Mouse (Mus musculus) intestine, embryonic 14.5 days (tissue): ENCODE results near the gene Zfand3. TPM values are rescaled to one million over a fixed set of nuclear protein-coding genes. Genes with fewer than 3 reads are reported as not detected.

ENCODE experiments used
- ATAC-seq: fragments of 200-750 bp; cut with Nextera tagmentation; replicated peaks from 2 replicates; pipeline ENCODE4 v1.8.0; 2017; ENCODE audit warnings: low read depth, moderate number of reproducible peaks, moderate TSS enrichment, moderate library complexity; ENCODE audit not compliant: low FRiP score, low TSS enrichment
- DNase-seq: peaks from one replicate; pipeline ENCODE4 v3.0.0-alpha.2; 2018; ENCODE audit warnings: low spot score
- H3K27ac ChIP-seq: fragments of 300-500 bp; sonication (generic); 2 replicates; pipeline ENCODE4 v1.5.1; 2014; ENCODE audit warnings: low read depth, mild to moderate bottlenecking, control low read depth
- H3K27me3 ChIP-seq: fragments of 300-500 bp; sonication (generic); replicated peaks from 2 replicates; pipeline ENCODE4 v1.6.1; 2014; ENCODE audit warnings: low read length, control low read depth; ENCODE audit not compliant: control insufficient read depth, insufficient read depth
- H3K36me3 ChIP-seq: fragments of 300-500 bp; sonication (generic); 2 replicates; pipeline ENCODE4 v1.6.1; 2014; ENCODE audit warnings: low read length, control low read depth; ENCODE audit not compliant: control insufficient read depth, insufficient read depth
- H3K4me1 ChIP-seq: fragments of 300-500 bp; sonication (generic); replicated peaks from 2 replicates; pipeline ENCODE4 v1.6.1; 2014; ENCODE audit warnings: low read length, control low read depth, mixed read lengths; ENCODE audit not compliant: control insufficient read depth, insufficient read depth
- H3K4me2 ChIP-seq: fragments of 300-500 bp; sonication (generic); 2 replicates; pipeline ENCODE4 v1.6.1; 2014; ENCODE audit warnings: low read length
- H3K4me3 ChIP-seq: fragments of 300-500 bp; sonication (generic); 2 replicates; pipeline ENCODE4 v1.5.1; 2014; ENCODE audit warnings: low read depth, low read length, control low read depth, mixed read lengths
- H3K9ac ChIP-seq: fragments of 300-500 bp; sonication (generic); 2 replicates; pipeline ENCODE4 v1.6.1; 2014; ENCODE audit warnings: mild to moderate bottlenecking, low read length
- H3K9me3 ChIP-seq: fragments of 300-500 bp; sonication (generic); 2 replicates; pipeline ENCODE4 v1.6.1; 2016; ENCODE audit warnings: low read length, control low read depth; ENCODE audit not compliant: control insufficient read depth
- WGBS: fragments of 180-500 bp; shearing (Covaris S2); extraction: QIAGEN DNeasy Blood & Tissue Kit; methylation state at CpG from one replicate; pipeline ENCODE4 v1.1.7; 2014; 5-methylcytosine and 5-hydroxymethylcytosine counted together
- polyA plus RNA-seq: library from polyadenylated mRNA; unstranded; fragments of >200 nt; fragmentation: Nextera tagmentation; extraction: Ambion mirVana; gene quantifications from 2 replicates; pipeline ENCODE4 v1.2.1, GENCODE M21; 2014

The Zfand3 gene
- polyA plus RNA-seq, 1 experiment from 2014 or later: 40.9 TPM

DNA sequence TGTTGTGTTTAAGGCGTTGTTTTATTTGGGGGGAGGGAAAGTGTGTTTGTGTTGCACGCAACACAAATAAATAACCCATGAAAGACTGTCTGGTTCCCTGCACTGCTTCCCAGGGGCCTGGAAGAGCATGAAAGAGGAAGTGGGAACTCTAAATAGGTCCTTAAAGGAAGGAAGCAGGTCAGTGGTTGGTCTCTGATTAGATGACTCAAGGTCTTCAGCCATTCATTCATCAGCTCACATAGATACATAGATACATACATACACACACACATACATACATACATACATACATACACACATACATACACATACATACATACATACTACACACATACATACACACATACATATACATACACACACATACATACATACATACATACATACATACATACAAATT, 13.7 kb upstream of the Zfand3 start:
- no peaks in the 10 kb centered on the region for H3K4me1 ChIP-seq
- H3K9ac ChIP-seq: no peak overlapping the region
- no peak for ATAC-seq
- no peak overlapping the region for H3K4me3 ChIP-seq
- H3K36me3 ChIP-seq: no peaks in the 10 kb centered on the region
- H3K27me3 ChIP-seq: no peaks in the 10 kb centered on the region
- H3K9me3 ChIP-seq: no peaks in the 10 kb centered on the region
- DNase-seq: no peak
- no peak overlapping the region for H3K27ac ChIP-seq
- no peak overlapping the region for H3K4me2 ChIP-seq
- 87% methylated on average over 2 of the region's 2 CpGs for WGBS

DNA sequence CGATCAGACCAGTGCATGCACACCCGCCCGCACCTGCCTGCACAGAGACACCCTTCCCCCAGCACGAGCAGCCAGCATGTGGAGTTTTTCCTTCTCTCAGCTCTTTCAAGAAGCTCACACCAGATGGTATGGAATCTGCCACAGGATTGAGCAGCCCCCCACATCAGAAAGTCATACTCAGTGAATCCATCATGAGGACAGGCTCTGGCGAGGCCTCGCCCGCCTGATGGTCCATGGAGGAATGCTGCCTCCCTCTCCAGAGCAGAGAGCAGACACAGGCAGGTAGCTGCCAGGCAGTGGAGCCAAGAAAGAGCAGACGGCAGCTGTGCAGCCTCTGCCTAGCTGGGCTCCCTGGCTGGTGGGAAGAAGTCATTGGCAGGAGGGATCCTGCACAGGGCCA, 11.0 kb upstream of the Zfand3 start:
- no peaks in the 10 kb centered on the region for H3K27me3 ChIP-seq
- H3K4me3 ChIP-seq: no peak overlapping the region
- no peak overlapping the region for H3K9ac ChIP-seq
- no peaks in the 10 kb centered on the region for H3K36me3 ChIP-seq
- WGBS: 59% methylated on average over 8 of the region's 8 CpGs
- DNase-seq (no peak), ATAC-seq (no peak)
- no peaks in the 10 kb centered on the region for H3K4me1 ChIP-seq
- H3K27ac ChIP-seq: no peak overlapping the region
- H3K4me2 ChIP-seq: no peak overlapping the region
- H3K9me3 ChIP-seq: no peaks in the 10 kb centered on the region

DNA sequence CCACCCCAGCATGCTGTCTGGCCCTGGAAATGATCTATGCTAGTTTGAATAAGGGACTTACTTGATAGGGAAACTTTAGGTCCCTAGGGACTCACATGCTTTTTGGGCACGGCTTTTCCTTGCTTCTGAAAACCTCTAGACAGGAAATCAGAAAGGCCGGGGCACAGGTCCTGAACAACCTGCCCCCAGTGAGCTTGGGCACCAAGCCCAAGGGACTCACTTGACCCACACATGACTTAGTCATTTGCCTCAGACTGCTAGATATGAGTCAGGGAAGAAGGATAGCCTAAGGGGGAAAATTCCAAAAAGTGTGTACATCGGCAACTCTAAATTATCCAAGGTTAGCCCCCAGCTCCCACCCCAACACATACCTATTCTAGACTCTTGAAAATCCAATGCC, 10.5 kb upstream of the Zfand3 start:
- H3K27ac ChIP-seq: no peak overlapping the region
- no peak overlapping the region for H3K4me2 ChIP-seq
- ATAC-seq: no peak
- no peaks in the 10 kb centered on the region for H3K36me3 ChIP-seq
- H3K4me1 ChIP-seq: no peaks in the 10 kb centered on the region
- no peak overlapping the region for H3K9ac ChIP-seq
- H3K9me3 ChIP-seq: no peaks in the 10 kb centered on the region
- 76% methylated on average over 3 of the region's 3 CpGs for WGBS
- DNase-seq: no peak
- no peaks in the 10 kb centered on the region for H3K27me3 ChIP-seq
- no peak overlapping the region for H3K4me3 ChIP-seq

DNA sequence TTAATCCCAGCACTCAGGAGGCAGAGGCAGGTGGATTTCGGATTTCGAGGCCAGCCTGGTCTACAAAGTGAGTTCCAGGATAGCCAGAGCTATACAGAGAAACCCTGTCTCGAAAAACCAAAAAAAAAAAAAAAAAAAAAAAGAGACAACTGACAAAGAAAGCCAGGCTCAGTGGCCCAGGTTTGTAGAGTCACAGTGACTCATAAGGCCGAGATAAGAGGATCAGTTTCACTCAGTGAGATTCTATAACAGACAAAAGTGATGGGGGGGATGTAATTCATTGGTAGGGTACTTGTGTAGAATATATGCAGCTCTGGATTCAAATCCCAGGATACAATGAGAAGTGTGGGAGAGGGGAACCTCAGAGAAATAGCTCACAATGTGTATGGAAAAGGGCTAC, 10.1 kb upstream of the Zfand3 start:
- DNase-seq: no peak
- no peaks in the 10 kb centered on the region for H3K36me3 ChIP-seq
- no peak overlapping the region for H3K4me2 ChIP-seq
- no peak overlapping the region for H3K9ac ChIP-seq
- H3K27ac ChIP-seq: no peak overlapping the region
- H3K4me3 ChIP-seq: no peak overlapping the region
- no peaks in the 10 kb centered on the region for H3K9me3 ChIP-seq
- no peaks in the 10 kb centered on the region for H3K4me1 ChIP-seq
- no peaks in the 10 kb centered on the region for H3K27me3 ChIP-seq
- ATAC-seq: no peak
- WGBS: 86% methylated on average over 4 of the region's 4 CpGs

DNA sequence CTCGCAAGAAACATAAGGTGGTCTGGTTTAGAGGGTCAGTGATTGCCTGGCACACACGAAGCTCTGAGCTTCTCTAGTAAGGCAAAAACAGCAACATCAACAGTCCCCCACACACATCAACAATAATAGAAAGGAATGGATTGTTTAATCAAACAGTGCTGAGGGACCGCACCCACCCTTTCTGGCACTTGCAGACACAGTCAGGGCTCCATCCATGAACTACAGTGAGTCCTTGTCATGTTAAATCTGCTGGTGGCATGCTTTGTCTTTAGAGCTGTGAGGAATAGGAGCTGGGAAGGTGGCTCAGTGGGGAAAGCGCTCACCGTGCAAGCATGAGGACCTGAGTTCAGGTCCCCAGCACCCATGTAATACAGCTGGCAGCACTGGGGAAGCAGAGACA, 8.5 kb upstream of the Zfand3 start:
- WGBS: 87% methylated on average over 5 of the region's 5 CpGs
- Histone ChIP-seq H3K9ac (no peak overlapping the region), H3K9me3 (no peaks in the 10 kb centered on the region), H3K4me2 (no peak overlapping the region), H3K27ac (no peak overlapping the region), H3K36me3 (no peaks in the 10 kb centered on the region), H3K4me1 (no peaks in the 10 kb centered on the region), H3K4me3 (no peak overlapping the region), H3K27me3 (no peaks in the 10 kb centered on the region)
- DNase-seq (no peak), ATAC-seq (no peak)

DNA sequence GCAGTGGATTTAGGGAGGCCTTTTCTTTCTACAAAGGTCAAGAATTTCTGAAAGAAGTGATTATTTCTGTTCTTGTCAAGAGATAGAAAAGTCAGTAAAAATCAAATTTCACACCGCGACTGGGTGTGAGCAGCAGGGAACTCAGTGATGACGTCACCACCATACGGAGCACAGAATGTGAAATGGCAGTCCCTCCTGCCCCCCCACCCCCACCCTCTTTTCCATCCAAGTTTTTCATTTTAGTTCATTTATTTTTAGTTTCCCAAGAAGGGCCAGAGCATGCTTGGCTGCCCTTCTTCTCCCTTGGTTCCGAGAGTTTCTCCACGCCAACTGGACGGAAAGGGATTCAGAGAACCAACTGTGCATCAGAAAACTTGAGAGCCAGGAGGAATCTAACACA, 6.8 kb upstream of the Zfand3 start:
- Histone ChIP-seq H3K9me3 (no peaks in the 10 kb centered on the region), H3K4me1 (no peaks in the 10 kb centered on the region), H3K36me3 (no peaks in the 10 kb centered on the region), H3K27ac (no peak overlapping the region), H3K4me2 (no peak overlapping the region), H3K4me3 (no peak overlapping the region), H3K9ac (no peak overlapping the region), H3K27me3 (no peaks in the 10 kb centered on the region)
- WGBS: 83% methylated on average over 7 of the region's 7 CpGs
- DNase-seq (no peak), ATAC-seq (no peak)

DNA sequence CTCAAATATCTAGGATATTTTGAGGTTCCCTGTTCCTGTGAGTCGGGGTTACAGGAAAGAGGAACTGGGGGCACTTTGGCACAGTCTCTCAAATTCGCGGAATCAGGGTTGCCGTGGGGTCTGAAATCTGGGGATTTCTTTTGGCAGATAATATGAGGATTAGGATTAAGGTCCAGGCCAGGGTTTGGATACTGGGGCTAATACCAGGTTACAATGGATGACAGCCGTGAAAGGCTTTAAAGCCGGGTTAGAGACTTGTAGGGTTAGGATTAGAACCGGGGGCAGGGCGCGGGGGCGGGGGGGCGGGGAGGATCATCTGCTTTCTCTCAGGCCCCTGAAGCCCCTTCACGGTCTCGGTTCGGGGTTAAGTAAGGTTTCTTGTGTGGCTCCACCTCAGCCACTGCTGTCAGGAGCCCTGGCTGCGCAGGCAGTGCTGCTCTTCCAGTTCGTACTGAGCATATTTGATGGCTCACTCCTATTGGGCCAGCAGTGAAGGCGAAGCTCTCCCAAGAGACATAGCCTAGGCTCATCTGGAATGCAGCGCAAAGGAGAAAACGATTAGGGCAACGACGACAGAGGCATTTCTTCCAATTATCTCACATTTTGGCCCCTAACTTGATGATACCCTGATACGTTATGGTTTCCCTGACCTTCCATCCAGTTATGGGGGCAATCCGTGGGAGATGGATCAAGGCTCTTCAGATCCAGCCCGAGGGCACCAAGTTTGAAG, 5.8 kb upstream of the Zfand3 start:
- no peaks in the 10 kb centered on the region for H3K9me3 ChIP-seq
- no peaks in the 10 kb centered on the region for H3K27me3 ChIP-seq
- H3K4me3 ChIP-seq: no peak overlapping the region
- no peak for ATAC-seq
- WGBS: 81% methylated on average over 24 of the region's 24 CpGs
- no peak overlapping the region for H3K27ac ChIP-seq
- DNase-seq: no peak
- H3K9ac ChIP-seq: no peak overlapping the region
- H3K4me2 ChIP-seq: no peak overlapping the region
- no peaks in the 10 kb centered on the region for H3K36me3 ChIP-seq
- peaks cover 5% of the 10 kb centered on the region; the same call in 1 of the 2 replicates for H3K4me1 ChIP-seq

DNA sequence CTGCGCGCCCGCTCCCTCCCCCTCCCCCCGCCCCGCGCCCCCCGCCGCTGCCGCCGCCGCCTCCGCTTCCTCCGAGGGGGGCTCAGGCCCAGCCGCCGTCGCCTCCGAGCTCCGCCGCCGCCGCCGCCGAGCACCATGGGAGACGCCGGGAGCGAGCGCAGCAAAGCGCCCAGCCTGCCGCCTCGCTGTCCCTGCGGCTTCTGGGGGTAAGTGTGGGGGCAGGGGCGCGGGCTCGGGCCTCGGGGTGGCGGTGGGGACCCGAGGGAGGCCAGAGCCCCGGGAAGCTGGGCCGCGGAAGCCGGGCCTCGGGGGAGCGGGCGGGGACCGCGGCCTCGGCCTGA, 540 bp downstream of the Zfand3 start:
- H3K4me3 ChIP-seq: peak overlapping the region; percentile 66
- H3K4me2 ChIP-seq: peak overlapping the region; percentile 79
- no peaks in the 10 kb centered on the region for H3K27me3 ChIP-seq
- peak overlapping the region; percentile 90 for H3K9ac ChIP-seq
- H3K36me3 ChIP-seq: no peaks in the 10 kb centered on the region
- peak overlapping the region; percentile 97 for H3K27ac ChIP-seq
- ATAC-seq (peak; percentile 10), DNase-seq (no peak)
- WGBS: 1% methylated on average over 35 of the region's 47 CpGs
- no peaks in the 10 kb centered on the region for H3K9me3 ChIP-seq
- peaks cover 39% of the 10 kb centered on the region for H3K4me1 ChIP-seq

DNA sequence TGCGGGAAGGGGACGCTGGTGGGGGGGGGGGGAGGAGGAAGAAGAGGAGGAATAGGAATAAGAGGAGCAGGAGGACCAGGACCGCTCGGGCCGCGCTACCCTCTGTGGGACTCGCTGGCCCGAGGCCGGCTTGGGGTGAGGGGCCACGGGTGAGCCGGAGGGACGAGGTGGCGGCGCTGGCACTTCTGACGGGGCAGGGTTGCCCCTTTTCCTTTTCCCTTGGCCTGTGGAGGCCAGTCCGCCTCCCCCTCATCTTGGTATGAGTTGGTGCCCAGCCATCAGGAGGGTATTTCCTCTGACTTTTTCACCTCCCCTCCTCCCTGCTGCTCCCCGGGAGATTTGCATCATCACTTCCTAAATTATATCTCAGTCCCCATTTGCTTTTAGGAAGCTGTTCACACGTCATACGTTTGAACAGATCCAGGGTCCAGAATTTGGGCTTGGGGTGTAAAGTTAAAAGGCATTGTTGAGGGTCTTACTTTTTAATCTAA, 963 bp downstream of the Zfand3 start:
- no peak for DNase-seq
- Histone ChIP-seq H3K4me2 (peak overlapping the region; percentile 79), H3K27me3 (no peaks in the 10 kb centered on the region), H3K27ac (peak overlapping the region; percentile 97), H3K9me3 (no peaks in the 10 kb centered on the region), H3K36me3 (no peaks in the 10 kb centered on the region), H3K4me1 (peaks cover 39% of the 10 kb centered on the region), H3K4me3 (peak overlapping the region; percentile 66), H3K9ac (peak overlapping the region; percentile 90)
- under 1% methylated on average over 17 of the region's 19 CpGs for WGBS
- ATAC-seq: peak; percentile 1; the same call in 1 of the 2 replicates
